Mouse (Mus musculus) embryonic facial prominence, embryonic 12.5 days (tissue): ENCODE measurements at regions not wholly inside any gene's neighbourhood (a gene's known extent, or its start where the extent isn't known, plus 50 kb on each side); places are given as distances from the start of the nearest gene placed in this dataset.

Experiments used
- ATAC-seq: fragments of 200-750 bp; cut with Nextera tagmentation; 2 replicates; pipeline ENCODE4 v1.8.0; 2017; ENCODE audit not compliant: insufficient number of reproducible peaks, insufficient read depth, low FRiP score, low TSS enrichment
- H3K27ac ChIP-seq: fragments of 300-500 bp; sonication (generic); 2 replicates; pipeline ENCODE4 v1.5.1; 2016; ENCODE audit warnings: mild to moderate bottlenecking
- H3K27me3 ChIP-seq: fragments of 300-500 bp; sonication (generic); 2 replicates; pipeline ENCODE4 v1.6.1; 2016; ENCODE audit warnings: mild to moderate bottlenecking, moderate library complexity
- H3K36me3 ChIP-seq: fragments of 300-500 bp; sonication (generic); 2 replicates; pipeline ENCODE4 v1.6.1; 2016; ENCODE audit warnings: mild to moderate bottlenecking
- H3K4me1 ChIP-seq: fragments of 300-500 bp; sonication (generic); 2 replicates; pipeline ENCODE4 v1.6.1; 2016
- H3K4me2 ChIP-seq: fragments of 300-500 bp; sonication (generic); replicated peaks from 2 replicates; pipeline ENCODE4 v1.6.1; 2016; ENCODE audit warnings: mild to moderate bottlenecking, moderate library complexity
- H3K4me3 ChIP-seq: fragments of 300-500 bp; sonication (generic); 2 replicates; pipeline ENCODE4 v1.5.1; 2016; ENCODE audit warnings: mild to moderate bottlenecking
- H3K9ac ChIP-seq: fragments of 300-500 bp; sonication (generic); 2 replicates; pipeline ENCODE4 v1.6.1; 2016; ENCODE audit warnings: mild to moderate bottlenecking, moderate library complexity
- H3K9me3 ChIP-seq: fragments of 300-500 bp; sonication (generic); 2 replicates; pipeline ENCODE4 v1.6.1; 2016; ENCODE audit warnings: mild to moderate bottlenecking, moderate library complexity
- WGBS: fragments of 180-500 bp; shearing (Covaris S2); methylation state at CpG from one replicate; pipeline ENCODE4 v1.1.7; 2016; 5-methylcytosine and 5-hydroxymethylcytosine counted together

DNA sequence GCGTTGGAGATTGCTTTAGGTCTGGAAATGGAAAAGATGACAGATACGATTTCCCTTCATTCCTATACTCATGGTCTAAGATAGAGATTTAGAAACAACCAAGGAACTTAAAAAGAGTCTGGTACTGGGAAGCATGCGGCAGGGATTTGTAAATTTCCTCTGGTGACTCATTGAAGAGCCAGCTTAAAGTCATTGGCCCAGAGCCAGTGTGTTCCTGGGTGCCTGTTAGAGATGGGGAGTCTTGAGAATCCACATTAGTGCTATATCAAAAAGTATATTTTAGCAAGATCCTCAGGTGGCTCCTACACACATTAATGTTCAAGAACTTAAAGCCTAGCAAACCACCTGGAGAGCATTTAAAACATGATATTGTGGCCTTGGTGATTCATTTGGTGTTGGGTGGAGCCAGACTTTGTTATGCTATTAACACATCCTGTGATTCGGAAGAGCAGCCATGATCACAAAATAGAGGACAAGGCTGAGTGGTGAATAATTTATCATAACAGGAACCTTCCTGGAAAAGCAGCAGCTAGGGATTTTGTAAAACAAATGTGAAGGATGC is 67.8 kb upstream of the Nectin3 start:
- Histone ChIP-seq H3K9ac (no peak overlapping the region), H3K36me3 (no peaks in the 10 kb centered on the region), H3K4me1 (no peaks in the 10 kb centered on the region), H3K4me2 (no peak overlapping the region), H3K4me3 (no peak overlapping the region), H3K27ac (no peak overlapping the region), H3K9me3 (no peaks in the 10 kb centered on the region), H3K27me3 (no peaks in the 10 kb centered on the region)
- no peak for ATAC-seq
- 89% methylated on average over 4 of the region's 4 CpGs for WGBS

DNA sequence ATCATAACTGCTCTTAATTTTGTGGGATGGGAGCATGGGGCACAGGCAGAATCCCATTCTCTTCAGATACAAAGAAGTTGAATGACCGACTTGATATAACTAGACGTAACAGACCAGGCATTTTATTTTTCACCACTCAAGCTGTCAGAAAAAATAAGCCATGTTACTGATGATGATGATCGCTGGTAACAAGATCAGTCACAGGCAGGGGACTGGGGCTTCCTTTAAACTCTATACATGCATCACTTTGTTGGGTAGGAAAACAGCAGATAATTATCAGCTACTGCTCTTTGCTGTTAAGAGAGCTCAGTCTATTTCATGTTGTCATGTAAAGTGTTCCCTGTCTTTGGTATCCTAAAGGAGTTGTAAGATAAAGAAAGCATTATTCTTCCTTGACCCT is 59.0 kb upstream of the Nectin3 start:
- WGBS: 65% methylated on average over 3 of the region's 3 CpGs
- Histone ChIP-seq H3K4me2 (no peak overlapping the region), H3K9ac (no peak overlapping the region), H3K36me3 (no peaks in the 10 kb centered on the region), H3K4me1 (no peaks in the 10 kb centered on the region), H3K27me3 (no peaks in the 10 kb centered on the region), H3K9me3 (no peaks in the 10 kb centered on the region), H3K27ac (no peak overlapping the region), H3K4me3 (no peak overlapping the region)
- ATAC-seq: no peak

DNA sequence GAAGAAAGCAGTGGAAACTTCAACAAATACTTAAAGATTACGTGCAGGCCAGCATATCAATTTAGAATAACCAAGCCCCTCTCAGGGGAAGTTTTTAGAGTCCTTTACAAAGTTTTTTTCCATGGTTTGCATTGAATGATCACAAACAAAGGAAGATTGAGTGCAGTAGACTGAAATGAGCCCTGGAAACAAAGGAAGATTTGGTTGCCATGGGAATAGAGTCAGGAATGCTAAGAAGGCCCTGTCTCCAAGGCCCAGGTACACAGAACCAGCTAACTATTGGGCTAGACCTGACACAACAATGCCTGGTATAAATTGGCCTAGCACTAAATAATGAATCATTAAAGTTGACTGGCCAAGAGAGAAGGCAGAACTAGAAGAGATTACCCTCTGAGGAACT is 49.9 kb upstream of the Nectin3 start:
- H3K9me3 ChIP-seq: no peaks in the 10 kb centered on the region
- no peaks in the 10 kb centered on the region for H3K36me3 ChIP-seq
- H3K27me3 ChIP-seq: no peaks in the 10 kb centered on the region
- H3K27ac ChIP-seq: no peak overlapping the region
- no peak overlapping the region for H3K4me2 ChIP-seq
- no peak overlapping the region for H3K9ac ChIP-seq
- ATAC-seq: no peak
- H3K4me1 ChIP-seq: no peaks in the 10 kb centered on the region
- H3K4me3 ChIP-seq: no peak overlapping the region
- 78% methylated on average over 1 of the region's 1 CpGs for WGBS
